Mouse (Mus musculus) splenic B cell, adult 2 months (primary cell): ENCODE measurements around the gene Coa3.

Experiments
- DNase-seq: peaks from one replicate; pipeline ENCODE4 v3.0.0-alpha.2; 2011; ENCODE audit warnings: low read depth, low spot score
- H3K27me3 ChIP-seq: 2 replicates; pipeline ENCODE4 v1.6.1; 2012; ENCODE audit warnings: mild to moderate bottlenecking, low read length, moderate library complexity, mixed read lengths; ENCODE audit not compliant: control insufficient read depth, poor library complexity, insufficient read depth, severe bottlenecking
- H3K36me3 ChIP-seq: 2 replicates; pipeline ENCODE4 v1.6.1; 2012; ENCODE audit warnings: mild to moderate bottlenecking, low read length, moderate library complexity, mixed read lengths; ENCODE audit not compliant: control insufficient read depth, poor library complexity, insufficient read depth, severe bottlenecking

The Coa3 gene

GRCm38 (mm10) chr11:101301299-101302003 is 22.5 kb upstream of the Coa3 start:
- DNase-seq, result no peak
- Histone ChIP-seq H3K27me3 (no peaks in the 10 kb centered on the region), H3K36me3 (peaks cover 3% of the 10 kb centered on the region; the same call in 1 of the 2 replicates)

DNA sequence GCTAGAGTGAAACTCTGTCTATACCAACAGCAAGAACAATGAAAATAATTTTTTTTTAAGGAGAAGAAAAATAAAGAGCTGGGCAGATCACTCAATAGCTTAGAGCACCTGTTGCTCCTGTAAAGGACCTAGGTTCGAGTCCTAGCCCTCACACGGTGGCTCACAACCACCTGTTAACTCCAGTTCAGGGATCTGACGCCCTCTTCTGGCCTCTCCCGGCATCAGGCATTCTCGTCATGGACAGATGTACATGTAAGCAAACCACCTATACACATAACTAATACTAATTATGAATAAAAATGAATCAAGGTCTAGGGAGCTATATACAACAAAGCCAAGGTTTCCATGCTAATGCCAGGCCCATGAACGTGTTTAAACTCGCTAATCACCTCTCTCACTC is 22.0 kb upstream of the Coa3 start:
- peaks cover 3% of the 10 kb centered on the region; the same call in 1 of the 2 replicates for H3K36me3 ChIP-seq
- DNase-seq, result peak; percentile 25
- H3K27me3 ChIP-seq, result no peaks in the 10 kb centered on the region

- H3K27me3 ChIP-seq, result no peaks in the 10 kb centered on the region
- no peak for DNase-seq
- H3K36me3 ChIP-seq, result peaks cover 10% of the 10 kb centered on the region
These were observed 16.3 kb upstream of the Coa3 start for GRCm38 (mm10) chr11:101295191-101295590.

- peaks cover 11% of the 10 kb centered on the region for H3K36me3 ChIP-seq
- no peaks in the 10 kb centered on the region for H3K27me3 ChIP-seq
- no peak for DNase-seq
These were observed 12.3 kb upstream of the Coa3 start for GRCm38 (mm10) chr11:101291231-101291630.

DNA sequence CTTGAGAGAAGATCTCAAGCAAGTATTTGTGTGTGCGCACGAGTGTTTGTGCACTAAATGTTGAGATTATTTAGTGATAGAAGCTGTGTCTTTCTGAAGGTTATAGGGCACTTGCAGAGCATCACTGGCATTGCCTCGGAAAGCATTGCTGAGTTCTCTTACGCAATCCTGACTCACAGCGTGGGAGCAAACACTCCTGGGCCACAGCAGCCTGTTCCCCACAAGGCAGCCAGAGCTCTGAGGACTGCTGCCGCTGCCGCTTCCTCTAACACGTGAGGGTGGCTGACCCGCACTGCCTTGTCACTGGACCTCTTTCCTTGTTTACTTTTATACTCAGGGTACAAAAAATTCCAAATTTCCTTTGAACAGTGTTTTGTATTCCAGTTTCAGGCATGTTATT is 8.4 kb upstream of the Coa3 start:
- Histone ChIP-seq H3K36me3 (peaks cover 7% of the 10 kb centered on the region), H3K27me3 (no peaks in the 10 kb centered on the region)
- DNase-seq, result no peak

GRCm38 (mm10) chr11:101283805-101284204 is 4.9 kb upstream of the Coa3 start:
- Histone ChIP-seq H3K36me3 (peaks cover 2% of the 10 kb centered on the region; the same call in 1 of the 2 replicates), H3K27me3 (no peaks in the 10 kb centered on the region)
- DNase-seq, result no peak

DNA sequence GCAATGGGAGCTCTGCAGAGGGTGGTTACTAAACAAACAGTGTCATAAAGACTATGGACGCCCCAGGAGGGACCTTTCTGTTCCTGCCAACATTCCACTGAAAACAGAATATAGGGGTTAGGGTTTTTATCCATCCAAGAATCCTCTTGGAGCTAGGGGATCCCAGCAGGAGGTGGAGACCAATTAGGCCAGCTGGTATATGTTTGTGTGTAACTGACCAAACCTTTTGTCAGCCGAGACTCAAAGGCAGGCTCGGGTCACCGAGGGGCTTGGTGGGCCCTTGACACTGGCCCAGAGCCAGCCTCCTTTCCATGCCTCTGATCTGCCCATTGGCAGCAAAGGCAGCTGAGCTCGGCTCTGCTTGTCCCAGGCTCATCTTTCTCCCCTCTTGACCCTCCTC is 4.0 kb upstream of the Coa3 start:
- no peak for DNase-seq
- H3K36me3 ChIP-seq, result no peaks in the 10 kb centered on the region
- H3K27me3 ChIP-seq, result no peaks in the 10 kb centered on the region

GRCm38 (mm10) chr11:101280837-101281236 is 1.9 kb upstream of the Coa3 start:
- no peak for DNase-seq
- Histone ChIP-seq H3K27me3 (no peaks in the 10 kb centered on the region), H3K36me3 (no peaks in the 10 kb centered on the region)

- DNase-seq, result no peak
- H3K36me3 ChIP-seq, result no peaks in the 10 kb centered on the region
- H3K27me3 ChIP-seq, result no peaks in the 10 kb centered on the region
These were observed 267 bp upstream of the Coa3 start for GRCm38 (mm10) chr11:101279193-101279569.

GRCm38 (mm10) chr11:101277381-101278222 is 1.3 kb downstream of the Coa3 start:
- Histone ChIP-seq H3K27me3 (no peaks in the 10 kb centered on the region), H3K36me3 (no peaks in the 10 kb centered on the region)
- DNase-seq, result no peak

DNA sequence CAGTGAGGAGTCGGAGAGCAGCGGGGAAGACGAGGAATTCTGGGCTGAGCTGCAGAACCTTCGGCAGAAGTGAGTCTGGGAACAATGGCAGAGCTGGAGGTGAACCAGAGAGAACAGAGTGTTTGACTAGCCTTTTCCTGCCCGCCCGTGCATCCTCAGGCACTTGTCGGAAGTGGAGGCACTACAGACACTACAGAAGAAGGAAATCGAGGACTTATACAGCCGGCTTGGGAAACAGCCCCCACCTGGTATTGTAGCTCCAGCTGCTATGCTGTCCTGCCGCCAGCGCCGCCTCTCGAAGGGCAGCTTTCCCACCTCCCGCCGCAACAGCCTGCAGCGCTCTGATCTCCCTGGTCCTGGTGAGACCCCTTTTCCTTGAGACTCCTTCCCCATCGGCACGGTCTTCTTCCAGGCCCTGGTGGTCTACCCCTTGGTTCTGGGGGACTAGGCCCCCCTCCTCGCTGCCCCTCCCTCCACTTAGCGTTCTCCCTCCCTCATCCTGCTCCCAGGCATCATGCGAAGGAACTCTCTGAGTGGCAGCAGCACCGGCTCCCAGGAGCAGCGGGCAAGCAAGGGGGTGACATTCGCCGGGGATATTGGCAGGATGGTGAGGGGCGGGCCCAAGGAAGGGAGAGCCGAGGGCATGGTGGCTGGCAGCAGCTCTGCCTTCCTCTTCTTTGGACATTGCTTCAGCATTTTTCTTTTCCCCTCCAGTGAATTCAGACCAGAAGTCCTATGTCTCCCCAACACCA is 2.4 kb downstream of the Coa3 start:
- DNase-seq, result no peak
- Histone ChIP-seq H3K36me3 (no peaks in the 10 kb centered on the region), H3K27me3 (no peaks in the 10 kb centered on the region)

DNA sequence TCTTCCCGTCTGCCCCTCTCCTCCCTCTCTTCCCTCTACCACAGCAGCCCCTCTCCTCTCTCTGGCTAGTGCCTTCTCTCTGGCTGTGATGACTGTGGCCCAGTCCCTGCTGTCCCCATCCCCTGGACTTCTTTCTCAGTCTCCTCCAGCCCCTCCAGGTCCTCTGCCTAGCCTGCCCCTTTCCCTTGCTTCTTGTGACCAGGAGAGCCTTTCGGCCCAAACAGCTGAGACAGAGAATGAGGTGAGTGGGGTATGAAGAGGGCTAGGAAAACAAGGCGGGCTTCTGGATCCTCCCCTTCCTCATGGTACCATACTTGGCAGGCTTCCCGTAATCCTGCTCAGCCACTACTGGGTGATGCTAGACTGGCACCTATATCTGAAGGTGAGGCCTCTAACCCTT is 3.6 kb downstream of the Coa3 start:
- Histone ChIP-seq H3K36me3 (no peaks in the 10 kb centered on the region), H3K27me3 (no peaks in the 10 kb centered on the region)
- no peak for DNase-seq

GRCm38 (mm10) chr11:101272446-101272845 is 6.5 kb downstream of the Coa3 start:
- no peaks in the 10 kb centered on the region for H3K36me3 ChIP-seq
- DNase-seq, result no peak
- no peaks in the 10 kb centered on the region for H3K27me3 ChIP-seq

- no peak for DNase-seq
- H3K27me3 ChIP-seq, result peaks cover 2% of the 10 kb centered on the region
- H3K36me3 ChIP-seq, result no peaks in the 10 kb centered on the region
These were observed 9.3 kb downstream of the Coa3 start for GRCm38 (mm10) chr11:101269577-101270116.

- Histone ChIP-seq H3K36me3 (no peaks in the 10 kb centered on the region), H3K27me3 (peaks cover 2% of the 10 kb centered on the region)
- no peak for DNase-seq
These were observed 13.0 kb downstream of the Coa3 start for GRCm38 (mm10) chr11:101265906-101266305.
